Mouse (Mus musculus) mesoderm, embryonic 11.5 days (tissue): ENCODE measurements around the gene Adamts2.
A peak's percentile ranks its signal among the peaks of the same experiment; 100 is the strongest.

Experiments used
- DNase-seq: peaks from one replicate; pipeline ENCODE4 v3.0.0-alpha.2; 2012; ENCODE audit warnings: low read depth, low spot score

Adamts2 gene

GRCm38 (mm10) chr11:50601641-50602355, at the start of gene Adamts2:
Adamts2 (plus strand) TSS chr11:50602084.
- peak; percentile 73 for DNase-seq

- DNase-seq = no peak
Observed at GRCm38 (mm10) chr11:50557064-50557463, 44.8 kb upstream of the Adamts2 start.

GRCm38 (mm10) chr11:50559108-50559507, 42.8 kb upstream of the Adamts2 start:
- DNase-seq = peak; percentile 51

GRCm38 (mm10) chr11:50565466-50566211, 36.2 kb upstream of the Adamts2 start:
- no peak for DNase-seq

GRCm38 (mm10) chr11:50571448-50571847, 30.4 kb upstream of the Adamts2 start:
- DNase-seq = no peak

- DNase-seq = no peak
Observed at GRCm38 (mm10) chr11:50576521-50576920, 25.4 kb upstream of the Adamts2 start.

- DNase-seq = peak; percentile 35
Observed at GRCm38 (mm10) chr11:50587026-50587425, 14.9 kb upstream of the Adamts2 start.

- peak; percentile 59 for DNase-seq
Observed at GRCm38 (mm10) chr11:50587787-50588186, 14.1 kb upstream of the Adamts2 start.

- DNase-seq = peak; percentile 35
Observed at GRCm38 (mm10) chr11:50589060-50589459, 12.8 kb upstream of the Adamts2 start.

GRCm38 (mm10) chr11:50591053-50591452, 10.8 kb upstream of the Adamts2 start:
- no peak for DNase-seq

- no peak for DNase-seq
Observed at GRCm38 (mm10) chr11:50592892-50593553, 8.9 kb upstream of the Adamts2 start.

- DNase-seq = no peak
Observed at GRCm38 (mm10) chr11:50596571-50596970, 5.3 kb upstream of the Adamts2 start.

- no peak for DNase-seq
Observed at GRCm38 (mm10) chr11:50599156-50599555, 2.7 kb upstream of the Adamts2 start.

GRCm38 (mm10) chr11:50602356-50603081, 635 bp downstream of the Adamts2 start:
- DNase-seq = no peak

- DNase-seq = peak; percentile 56
Observed at GRCm38 (mm10) chr11:50603082-50603910, 1.4 kb downstream of the Adamts2 start.

GRCm38 (mm10) chr11:50604371-50604770, 2.5 kb downstream of the Adamts2 start:
- no peak for DNase-seq

- no peak for DNase-seq
Observed at GRCm38 (mm10) chr11:50611181-50611580, 9.3 kb downstream of the Adamts2 start.

GRCm38 (mm10) chr11:50617015-50617543, 15.2 kb downstream of the Adamts2 start:
- no peak for DNase-seq

- no peak for DNase-seq
Observed at GRCm38 (mm10) chr11:50620926-50621325, 19.0 kb downstream of the Adamts2 start.

GRCm38 (mm10) chr11:50621364-50621763, 19.5 kb downstream of the Adamts2 start:
- no peak for DNase-seq
